Mouse (Mus musculus) intestine, embryonic 14.5 days (tissue): ENCODE results near the gene Bex6. TPM values are rescaled to one million over a fixed set of nuclear protein-coding genes. Genes with fewer than 3 reads are reported as not detected.

Experiments
- ATAC-seq: fragments of 200-750 bp; cut with Nextera tagmentation; replicated peaks from 2 replicates; pipeline ENCODE4 v1.8.0; 2017; ENCODE audit warnings: low read depth, moderate number of reproducible peaks, moderate TSS enrichment, moderate library complexity; ENCODE audit not compliant: low FRiP score, low TSS enrichment
- DNase-seq: peaks from one replicate; pipeline ENCODE4 v3.0.0-alpha.2; 2018; ENCODE audit warnings: low spot score
- H3K27ac ChIP-seq: fragments of 300-500 bp; sonication (generic); 2 replicates; pipeline ENCODE4 v1.5.1; 2014; ENCODE audit warnings: low read depth, mild to moderate bottlenecking, control low read depth
- H3K27me3 ChIP-seq: fragments of 300-500 bp; sonication (generic); replicated peaks from 2 replicates; pipeline ENCODE4 v1.6.1; 2014; ENCODE audit warnings: low read length, control low read depth; ENCODE audit not compliant: control insufficient read depth, insufficient read depth
- H3K36me3 ChIP-seq: fragments of 300-500 bp; sonication (generic); 2 replicates; pipeline ENCODE4 v1.6.1; 2014; ENCODE audit warnings: low read length, control low read depth; ENCODE audit not compliant: control insufficient read depth, insufficient read depth
- H3K4me1 ChIP-seq: fragments of 300-500 bp; sonication (generic); replicated peaks from 2 replicates; pipeline ENCODE4 v1.6.1; 2014; ENCODE audit warnings: low read length, control low read depth, mixed read lengths; ENCODE audit not compliant: control insufficient read depth, insufficient read depth
- H3K4me2 ChIP-seq: fragments of 300-500 bp; sonication (generic); 2 replicates; pipeline ENCODE4 v1.6.1; 2014; ENCODE audit warnings: low read length
- H3K4me3 ChIP-seq: fragments of 300-500 bp; sonication (generic); 2 replicates; pipeline ENCODE4 v1.5.1; 2014; ENCODE audit warnings: low read depth, low read length, control low read depth, mixed read lengths
- H3K9ac ChIP-seq: fragments of 300-500 bp; sonication (generic); 2 replicates; pipeline ENCODE4 v1.6.1; 2014; ENCODE audit warnings: mild to moderate bottlenecking, low read length
- H3K9me3 ChIP-seq: fragments of 300-500 bp; sonication (generic); 2 replicates; pipeline ENCODE4 v1.6.1; 2016; ENCODE audit warnings: low read length, control low read depth; ENCODE audit not compliant: control insufficient read depth
- WGBS: fragments of 180-500 bp; shearing (Covaris S2); extraction: QIAGEN DNeasy Blood & Tissue Kit; methylation state at CpG from one replicate; pipeline ENCODE4 v1.1.7; 2014; 5-methylcytosine and 5-hydroxymethylcytosine counted together
- polyA plus RNA-seq: library from polyadenylated mRNA; unstranded; fragments of >200 nt; fragmentation: Nextera tagmentation; extraction: Ambion mirVana; gene quantifications from 2 replicates; pipeline ENCODE4 v1.2.1, GENCODE M21; 2014

Gene Bex6
- not detected in 2 replicates for polyA plus RNA-seq

GRCm38 (mm10) chr16:32179333-32179901 is at the start of gene Bex6:
Gene Bex6, plus strand, starts transcription at chr16:32179823.
- no peaks in the 10 kb centered on the region for H3K36me3 ChIP-seq
- H3K4me2 ChIP-seq: no peak within 1 kb of the TSS
- no peaks in the 10 kb centered on the region for H3K4me1 ChIP-seq
- H3K27me3 ChIP-seq: no peaks in the 10 kb centered on the region
- 84% methylated on average over 6 of the region's 6 CpGs for WGBS
- no peak within 1 kb of the TSS for H3K27ac ChIP-seq
- no peak within 1 kb of the TSS for H3K9ac ChIP-seq
- H3K9me3 ChIP-seq: no peaks in the 10 kb centered on the region
- DNase-seq (no peak), ATAC-seq (no peak)
- H3K4me3 ChIP-seq: no peak within 1 kb of the TSS

- WGBS: 62% methylated on average over 16 of the region's 16 CpGs
- ATAC-seq (no peak), DNase-seq (no peak)
- Histone ChIP-seq H3K4me1 (no peaks in the 10 kb centered on the region), H3K27me3 (no peaks in the 10 kb centered on the region), H3K27ac (no peak overlapping the region; the same call in 1 of the 2 replicates), H3K9me3 (no peaks in the 10 kb centered on the region), H3K36me3 (no peaks in the 10 kb centered on the region), H3K4me2 (peak overlapping the region; percentile 31), H3K4me3 (0 out of 2 replicates have a peak overlapping the region, but pooled peaks have one; percentile 8), H3K9ac (no peak overlapping the region)
Observed at GRCm38 (mm10) chr16:32130190-32130826, 49.3 kb upstream of the Bex6 start.

- no peak for DNase-seq
- H3K27ac ChIP-seq: no peak overlapping the region
- no peaks in the 10 kb centered on the region for H3K36me3 ChIP-seq
- no peak overlapping the region for H3K4me3 ChIP-seq
- no peaks in the 10 kb centered on the region for H3K27me3 ChIP-seq
- no peak overlapping the region for H3K4me2 ChIP-seq
- no peaks in the 10 kb centered on the region for H3K9me3 ChIP-seq
- no peak overlapping the region for H3K9ac ChIP-seq
- H3K4me1 ChIP-seq: no peaks in the 10 kb centered on the region
- 89% methylated on average over 3 of the region's 3 CpGs for WGBS
- ATAC-seq: no peak
Observed at GRCm38 (mm10) chr16:32133148-32133547, 46.5 kb upstream of the Bex6 start.

GRCm38 (mm10) chr16:32135842-32136357 is 43.7 kb upstream of the Bex6 start:
- DNase-seq (no peak), ATAC-seq (no peak)
- 78% methylated on average over 7 of the region's 7 CpGs for WGBS
- Histone ChIP-seq H3K27me3 (no peaks in the 10 kb centered on the region), H3K4me1 (no peaks in the 10 kb centered on the region), H3K4me3 (no peak overlapping the region), H3K9me3 (no peaks in the 10 kb centered on the region), H3K4me2 (no peak overlapping the region), H3K27ac (no peak overlapping the region), H3K36me3 (no peaks in the 10 kb centered on the region), H3K9ac (no peak overlapping the region)

- ATAC-seq (no peak), DNase-seq (no peak)
- H3K27ac ChIP-seq: no peak overlapping the region
- H3K9ac ChIP-seq: no peak overlapping the region
- H3K9me3 ChIP-seq: 0 out of 2 replicates have a peak, but pooled peaks cover 7% of the 10 kb centered on the region
- 80% methylated on average over 1 of the region's 1 CpGs for WGBS
- no peaks in the 10 kb centered on the region for H3K27me3 ChIP-seq
- no peak overlapping the region for H3K4me2 ChIP-seq
- no peaks in the 10 kb centered on the region for H3K4me1 ChIP-seq
- H3K4me3 ChIP-seq: no peak overlapping the region
- H3K36me3 ChIP-seq: no peaks in the 10 kb centered on the region
Observed at GRCm38 (mm10) chr16:32138954-32139353, 40.7 kb upstream of the Bex6 start.

- H3K9me3 ChIP-seq: peaks cover 11% of the 10 kb centered on the region; the same call in 1 of the 2 replicates
- no peak for ATAC-seq
- no peak overlapping the region for H3K4me3 ChIP-seq
- no peaks in the 10 kb centered on the region for H3K4me1 ChIP-seq
- no peak overlapping the region for H3K27ac ChIP-seq
- H3K36me3 ChIP-seq: no peaks in the 10 kb centered on the region
- no peak overlapping the region for H3K9ac ChIP-seq
- no peaks in the 10 kb centered on the region for H3K27me3 ChIP-seq
- WGBS: 92% methylated on average over 15 of the region's 15 CpGs
- no peak for DNase-seq
- H3K4me2 ChIP-seq: no peak overlapping the region
Observed at GRCm38 (mm10) chr16:32143766-32144165, 35.9 kb upstream of the Bex6 start.

GRCm38 (mm10) chr16:32144592-32144991 is 35.0 kb upstream of the Bex6 start:
- DNase-seq (no peak), ATAC-seq (no peak)
- no peak overlapping the region for H3K4me3 ChIP-seq
- no peak overlapping the region for H3K4me2 ChIP-seq
- no peaks in the 10 kb centered on the region for H3K36me3 ChIP-seq
- H3K9ac ChIP-seq: no peak overlapping the region
- H3K27me3 ChIP-seq: no peaks in the 10 kb centered on the region
- H3K9me3 ChIP-seq: peaks cover 11% of the 10 kb centered on the region; the same call in 1 of the 2 replicates
- no peak overlapping the region for H3K27ac ChIP-seq
- 93% methylated on average over 17 of the region's 17 CpGs for WGBS
- no peaks in the 10 kb centered on the region for H3K4me1 ChIP-seq

- H3K9ac ChIP-seq: no peak overlapping the region
- no peak overlapping the region for H3K4me3 ChIP-seq
- WGBS: 50% methylated on average over 10 of the region's 13 CpGs
Observed at GRCm38 (mm10) chr16:32147589-32148207, 31.9 kb upstream of the Bex6 start.

More at GRCm38 (mm10) chr16:32147589-32148207, 31.9 kb upstream of the Bex6 start:
- H3K27ac ChIP-seq: no peak overlapping the region
- DNase-seq (no peak), ATAC-seq (no peak)
- peaks cover 11% of the 10 kb centered on the region; the same call in 1 of the 2 replicates for H3K9me3 ChIP-seq
- H3K27me3 ChIP-seq: no peaks in the 10 kb centered on the region
- peak overlapping the region; percentile 31; the same call in 1 of the 2 replicates for H3K4me2 ChIP-seq
- no peaks in the 10 kb centered on the region for H3K36me3 ChIP-seq
- no peaks in the 10 kb centered on the region for H3K4me1 ChIP-seq
